Mouse (Mus musculus) fat pad, adult 2 months (tissue): ENCODE measurements around the gene Zfand3.

Experiments
- DNase-seq: peaks from one replicate; pipeline ENCODE4 v3.0.0-alpha.2; 2011; ENCODE audit warnings: low read depth, low spot score; ENCODE audit errors: extremely low read depth

Zfand3 gene

DNA sequence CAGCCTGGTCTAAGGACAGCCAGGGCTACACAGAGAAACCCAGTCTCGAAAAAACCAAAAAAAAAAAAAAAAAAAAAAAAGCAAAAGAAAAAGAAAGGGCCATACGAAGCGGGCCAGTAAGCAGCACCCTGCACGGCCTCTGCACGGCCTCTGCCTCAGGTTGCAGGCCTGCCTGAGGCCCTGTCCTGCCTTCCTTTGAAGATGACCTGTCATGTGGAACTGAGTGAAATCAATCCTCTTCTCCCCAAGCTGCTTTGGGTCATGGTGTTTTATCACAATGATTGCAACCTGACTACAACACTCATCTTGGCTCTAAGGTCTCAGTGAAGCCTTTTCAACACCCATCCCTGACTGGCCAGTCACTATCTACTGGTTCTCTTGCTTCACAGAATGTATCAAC, 248.5 kb downstream of the Zfand3 start:
- DNase-seq: no peak

DNA sequence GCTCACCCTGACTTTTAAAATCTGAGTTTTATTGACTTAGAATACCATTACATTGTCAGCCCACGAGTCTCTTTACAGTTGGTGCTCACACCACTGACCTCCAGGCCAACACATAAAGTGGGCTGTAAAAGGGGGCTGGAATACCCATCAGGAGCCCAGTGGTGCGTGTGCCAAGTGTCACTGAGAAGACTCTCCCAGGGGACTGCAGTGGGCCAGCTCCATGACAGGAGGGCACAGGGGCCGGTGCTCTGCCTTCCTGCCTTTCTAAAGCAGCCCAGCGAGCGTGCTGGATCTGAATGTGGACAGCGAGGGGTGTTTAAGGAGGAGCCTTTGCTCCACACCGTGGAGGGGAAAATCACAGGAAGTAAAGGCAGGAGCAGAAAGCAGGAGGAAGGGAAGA, 249.4 kb downstream of the Zfand3 start:
- no peak for DNase-seq

DNA sequence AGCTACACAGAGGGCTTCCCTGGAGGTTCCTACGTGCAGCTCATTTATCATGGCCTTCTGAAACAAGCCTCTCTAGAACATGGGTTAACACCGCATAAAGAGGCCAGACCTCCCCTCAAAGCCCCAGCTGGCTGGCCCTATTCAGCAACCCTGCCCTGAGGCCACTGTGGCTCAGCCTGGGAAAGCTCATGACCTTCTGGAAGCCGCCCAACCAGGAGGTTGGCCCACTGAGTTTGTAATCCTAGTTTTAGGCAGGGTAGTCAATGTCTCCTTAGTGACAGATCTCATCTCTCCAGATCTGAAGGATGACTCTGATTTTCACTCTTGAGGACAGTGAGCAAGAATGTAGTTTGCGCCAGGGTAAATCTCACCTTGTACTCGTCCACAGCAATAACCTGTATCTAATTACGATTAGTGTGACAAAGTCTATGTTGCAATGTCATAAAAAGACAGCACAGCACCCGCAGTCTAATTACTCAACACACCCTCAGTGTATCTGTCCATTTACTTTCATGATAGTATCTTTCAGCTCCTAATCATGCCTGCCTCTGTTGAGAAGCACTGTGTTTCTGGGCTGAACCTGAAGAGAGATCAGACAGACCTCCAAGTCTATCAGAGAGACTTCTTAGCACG, 251.5 kb downstream of the Zfand3 start:
- peak; percentile 67 for DNase-seq

DNA sequence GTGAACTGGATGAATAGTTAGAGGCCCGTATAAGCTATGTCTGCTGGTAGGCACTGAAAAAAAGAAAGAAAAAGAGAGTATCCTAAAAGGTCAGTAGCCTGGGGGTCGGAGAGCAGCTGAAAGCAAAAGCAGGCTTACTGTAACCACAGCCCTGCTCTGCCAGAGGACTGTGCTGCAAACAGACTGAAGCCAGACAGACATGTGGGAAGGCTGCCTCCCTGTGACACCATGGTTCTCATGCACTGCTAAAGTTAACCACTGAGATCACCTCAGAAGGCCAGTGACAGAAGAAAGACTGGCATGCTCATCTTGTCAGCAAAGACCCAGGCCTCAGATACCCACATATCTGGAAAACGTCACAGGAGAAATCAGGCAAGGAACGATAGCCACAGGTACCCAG, 253.9 kb downstream of the Zfand3 start:
- no peak for DNase-seq

DNA sequence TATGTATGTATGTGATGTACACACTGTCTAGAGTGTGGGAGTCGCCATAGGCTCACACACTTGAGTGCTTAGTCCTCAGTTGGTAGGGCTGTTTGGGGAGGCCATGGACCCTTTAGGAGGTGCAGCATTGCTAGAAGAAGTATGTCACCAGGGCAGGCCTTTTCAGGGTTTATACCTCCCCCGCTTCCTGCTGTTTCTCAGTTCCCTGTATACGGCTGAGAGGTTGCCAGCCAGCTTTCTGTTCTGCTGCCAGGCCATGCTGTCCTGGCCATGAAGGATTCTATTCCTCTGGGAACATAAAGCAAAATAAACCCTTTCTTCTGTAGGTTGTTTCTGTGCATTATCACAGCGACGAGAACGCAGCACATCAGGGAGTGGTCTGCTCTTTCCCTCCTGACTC, 255.4 kb downstream of the Zfand3 start:
- DNase-seq: no peak
